Mouse (Mus musculus): Measurements from ENCODE around the gene Pdzph1.

Pdzph1 gene

DNA sequence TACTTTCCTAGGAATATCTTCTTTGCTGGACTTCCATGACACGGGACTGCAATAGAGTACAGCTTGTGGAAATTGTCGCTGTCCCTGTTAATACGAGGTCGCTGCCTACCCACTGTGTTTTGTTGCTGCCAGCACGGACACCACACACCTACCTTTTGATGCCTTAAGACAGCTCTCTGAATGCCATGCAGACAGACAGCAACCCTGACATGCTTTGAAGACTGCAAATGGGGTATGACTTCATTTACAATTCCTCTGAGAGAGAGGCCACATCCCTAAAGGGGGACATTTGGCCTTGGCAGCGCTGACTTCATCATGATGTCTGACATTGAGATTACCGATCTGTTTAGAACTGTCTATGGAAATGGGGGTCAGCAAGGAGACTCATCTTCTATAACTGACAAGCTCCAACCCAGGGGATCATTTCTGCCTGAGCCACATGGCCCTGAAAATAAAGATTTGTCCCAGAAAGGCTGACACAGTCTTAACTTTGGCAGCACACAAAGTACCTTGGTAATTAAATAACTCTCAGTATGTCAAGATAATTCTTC is 67.8 kb downstream of the Pdzph1 start:
- no peak for DNase-seq (ENCODE audit: low read depth in 2 of 2, low spot score in 2 of 2)

DNA sequence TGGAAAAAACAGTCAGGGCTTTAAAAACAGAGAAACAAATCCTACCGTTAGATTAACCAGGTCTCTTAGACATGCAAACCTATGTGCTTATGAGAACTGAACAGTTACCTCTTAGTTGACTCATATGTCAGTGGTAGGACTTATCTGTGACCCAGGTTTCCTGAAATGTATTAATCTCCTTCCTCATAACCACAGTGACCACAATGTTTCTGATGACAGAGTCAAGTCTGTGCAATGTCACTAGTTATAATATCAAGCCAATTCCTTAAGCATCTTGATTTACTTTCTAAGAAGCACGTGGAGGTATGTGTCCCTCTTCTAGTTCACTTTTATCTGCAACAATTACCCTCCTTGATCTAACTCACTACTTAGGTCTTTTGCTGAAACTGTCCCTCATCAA is 68.4 kb downstream of the Pdzph1 start:
- no peak for DNase-seq (ENCODE audit: low read depth in 2 of 2, low spot score in 2 of 2)

DNA sequence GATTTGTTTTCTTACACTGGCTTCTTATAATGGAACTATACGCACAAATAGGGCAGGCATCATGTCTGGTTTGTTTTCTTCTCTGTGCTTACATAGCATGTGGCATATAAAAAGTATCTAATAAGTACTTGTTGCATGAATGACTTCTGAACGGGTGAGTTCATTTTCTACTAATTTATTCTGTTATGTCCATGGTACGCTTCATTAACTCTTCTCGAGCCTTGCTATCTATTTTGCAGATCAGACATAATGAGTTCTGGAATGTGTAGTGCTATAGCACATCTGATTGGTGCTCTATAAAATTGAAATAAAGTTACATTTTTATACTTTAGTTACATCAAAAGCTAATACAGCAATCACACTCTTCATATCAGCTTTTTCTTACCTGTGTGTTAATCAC is 71.2 kb downstream of the Pdzph1 start:
- no peak for DNase-seq (ENCODE audit: low read depth in 2 of 2, low spot score in 2 of 2)

DNA sequence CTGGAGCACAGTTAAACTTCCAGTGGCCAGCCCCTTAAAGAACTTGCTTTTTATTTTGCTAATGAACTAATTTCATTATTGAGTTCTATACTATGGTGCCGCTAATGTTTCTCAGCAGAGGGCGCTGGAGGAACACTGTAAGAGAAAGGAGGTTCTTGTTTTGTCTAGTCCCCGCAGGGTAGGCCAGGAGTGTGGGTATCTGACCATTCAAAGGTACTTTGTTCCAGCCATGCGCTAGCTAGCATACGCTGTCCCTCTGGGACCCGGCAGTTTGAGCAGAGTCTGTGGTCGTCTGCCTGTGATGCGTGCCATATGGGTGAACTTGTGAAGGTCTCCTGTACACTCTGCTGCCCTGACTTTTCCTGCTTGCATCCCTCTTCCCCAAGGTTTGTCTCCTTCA is 72.1 kb downstream of the Pdzph1 start:
- no peak for DNase-seq (ENCODE audit: low read depth in 2 of 2, low spot score in 2 of 2)

DNA sequence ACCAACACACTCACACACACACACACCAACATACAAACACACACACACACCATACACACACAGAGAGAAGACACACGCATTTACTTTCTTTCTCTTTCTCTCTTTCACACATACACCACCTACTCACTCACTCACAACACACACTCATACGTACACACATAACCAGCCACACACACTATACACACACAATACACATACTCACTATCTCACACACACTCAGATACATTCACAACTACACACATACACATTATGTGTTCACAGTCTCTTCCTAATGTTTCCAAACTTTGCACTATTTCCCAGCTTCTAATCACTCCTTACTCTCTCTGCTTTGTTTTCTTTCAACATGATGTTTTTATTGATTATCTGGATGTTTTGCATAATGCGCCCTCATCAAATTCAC is 72.6 kb downstream of the Pdzph1 start:
- no peak for DNase-seq (ENCODE audit: low read depth in 2 of 2, low spot score in 2 of 2)

DNA sequence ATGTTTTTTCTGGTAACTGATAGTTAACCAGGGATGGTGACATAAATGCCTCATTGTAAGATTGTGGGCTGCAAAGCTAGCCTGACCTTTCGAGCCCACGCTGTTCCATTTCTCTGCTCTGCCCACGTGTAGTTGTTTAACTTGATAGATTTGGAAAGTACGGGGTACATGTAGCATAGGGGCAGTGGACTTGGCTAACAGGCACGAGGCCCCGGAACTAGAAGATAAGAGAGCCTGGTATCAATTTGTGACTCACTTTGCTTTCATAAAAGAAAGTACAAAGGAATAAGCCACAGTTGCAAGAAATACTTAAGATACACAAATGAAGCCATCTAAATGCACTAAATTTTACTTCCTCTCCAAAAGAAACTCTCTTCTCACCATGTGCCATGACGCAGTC is 79.6 kb downstream of the Pdzph1 start:
- DNase-seq (ENCODE audit: low read depth in 2 of 2, low spot score in 2 of 2) = no peak

DNA sequence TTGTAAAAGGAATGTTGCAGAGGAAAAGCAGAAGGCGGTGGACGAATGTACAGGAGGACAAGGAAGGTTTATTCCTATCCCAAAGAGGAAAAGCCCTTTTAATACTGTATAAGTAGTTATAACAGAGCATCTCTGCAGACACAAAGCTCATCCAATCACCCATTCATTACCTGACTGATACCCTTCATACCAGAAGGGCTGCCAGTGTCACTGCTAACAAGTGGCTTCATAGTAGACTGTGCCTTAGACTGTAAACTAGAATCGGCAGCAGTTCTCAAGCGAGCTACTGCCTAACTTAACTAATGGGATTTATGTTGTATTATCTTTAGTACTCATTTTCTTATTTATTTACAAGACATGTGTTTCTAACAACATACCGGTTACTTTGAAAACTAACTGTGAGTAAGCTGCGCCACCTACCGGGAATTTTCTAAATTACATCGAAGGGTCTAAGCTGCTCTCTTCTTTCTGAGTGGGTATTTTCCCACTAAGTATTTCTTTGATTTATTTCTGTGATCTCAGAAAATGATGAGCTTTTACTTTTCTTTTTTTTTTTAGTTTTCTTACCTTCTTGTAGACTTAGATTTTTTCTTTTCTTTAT is 82.0 kb downstream of the Pdzph1 start:
- no peak for DNase-seq (ENCODE audit: low read depth in 2 of 2, low spot score in 2 of 2)

DNA sequence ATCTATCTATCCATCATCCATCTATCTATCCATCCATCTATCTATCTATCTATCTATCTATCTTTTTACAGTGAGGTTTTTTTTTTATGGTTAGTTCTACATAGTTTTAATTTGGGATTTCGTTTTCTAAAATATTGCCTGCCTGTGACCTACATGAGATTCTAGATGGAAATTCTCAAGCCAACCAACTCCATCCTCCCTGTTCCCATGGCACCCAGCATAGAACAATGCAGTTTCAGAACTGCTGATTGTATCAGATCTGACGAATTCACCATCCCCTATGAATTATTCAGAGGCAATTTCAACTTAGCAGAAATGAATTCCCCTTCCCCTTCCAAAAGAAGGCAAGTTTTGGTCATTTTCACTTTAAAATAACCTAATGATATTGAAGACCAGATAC is 85.2 kb downstream of the Pdzph1 start:
- no peak for DNase-seq (ENCODE audit: low read depth in 2 of 2, low spot score in 2 of 2)

DNA sequence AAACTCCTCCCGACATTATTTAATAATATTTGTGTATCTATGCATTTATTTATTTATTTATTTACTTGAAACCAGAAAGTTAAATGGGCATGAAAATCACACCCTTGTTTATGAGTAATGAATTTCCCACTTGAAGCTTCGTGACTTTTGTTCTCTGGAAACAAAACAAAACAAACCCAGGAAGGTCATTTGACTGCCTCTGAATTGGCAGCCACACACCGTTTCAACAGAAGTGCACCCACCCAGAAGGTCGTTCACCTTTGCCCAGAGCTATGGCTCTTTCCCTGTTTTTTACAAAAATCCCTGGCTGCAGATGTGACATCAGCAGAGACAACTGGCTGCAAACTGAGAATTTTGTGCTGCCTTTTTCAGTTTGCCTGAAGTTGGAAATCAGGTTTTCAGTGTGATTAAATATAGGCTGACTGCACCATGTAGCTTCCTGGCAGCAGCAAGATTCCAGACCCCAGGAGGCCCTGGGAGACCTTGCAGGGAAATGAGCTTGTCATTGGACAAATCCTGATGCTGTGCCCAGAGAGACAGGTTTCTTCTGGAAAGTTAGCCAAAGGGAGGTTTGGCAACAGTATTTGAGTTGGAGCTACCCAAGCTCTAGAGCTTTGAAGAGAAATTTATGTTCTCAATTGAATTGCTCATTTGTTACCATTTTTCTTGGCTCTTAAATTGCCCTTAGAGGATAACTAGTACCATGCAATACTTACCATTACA is 99.5 kb downstream of the Pdzph1 start:
- no peak for DNase-seq (ENCODE audit: low read depth in 2 of 2, low spot score in 2 of 2)

DNA sequence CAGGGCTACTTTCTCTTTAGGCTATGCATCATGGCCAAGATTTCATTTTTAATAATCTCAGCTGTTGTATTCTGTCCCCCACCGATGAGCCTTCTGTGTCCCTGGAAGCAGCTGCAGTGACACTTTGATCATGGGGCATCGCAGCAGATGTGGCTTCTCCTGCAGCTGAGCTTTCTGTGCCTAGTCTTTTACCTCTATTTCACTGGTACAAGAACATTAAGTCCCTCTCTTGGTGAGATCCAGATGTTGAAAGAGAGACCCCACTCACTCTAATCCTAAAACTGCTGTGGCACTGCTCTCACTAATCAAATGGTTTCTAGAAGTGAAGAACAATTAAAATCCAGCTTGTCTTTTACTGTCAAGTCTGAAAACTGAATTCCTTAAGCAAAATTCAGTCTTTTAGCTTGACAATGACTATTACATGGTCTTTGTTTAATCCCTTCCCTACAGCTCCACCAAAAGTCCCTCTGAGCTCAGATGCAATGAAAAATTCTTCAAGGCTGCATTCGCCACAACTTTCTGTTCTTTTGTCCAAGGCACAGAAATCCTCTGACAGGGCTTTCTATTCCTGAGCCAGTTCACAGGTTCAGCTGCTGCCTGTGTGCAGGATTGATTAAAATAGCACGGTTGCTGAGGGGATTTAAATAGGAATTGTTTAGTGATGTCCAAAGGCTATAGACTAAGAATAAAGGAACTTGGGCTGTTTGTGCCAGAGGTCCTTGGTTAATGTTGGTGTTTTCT is 101.1 kb downstream of the Pdzph1 start:
- no peak for DNase-seq (ENCODE audit: low read depth in 2 of 2, low spot score in 2 of 2)

DNA sequence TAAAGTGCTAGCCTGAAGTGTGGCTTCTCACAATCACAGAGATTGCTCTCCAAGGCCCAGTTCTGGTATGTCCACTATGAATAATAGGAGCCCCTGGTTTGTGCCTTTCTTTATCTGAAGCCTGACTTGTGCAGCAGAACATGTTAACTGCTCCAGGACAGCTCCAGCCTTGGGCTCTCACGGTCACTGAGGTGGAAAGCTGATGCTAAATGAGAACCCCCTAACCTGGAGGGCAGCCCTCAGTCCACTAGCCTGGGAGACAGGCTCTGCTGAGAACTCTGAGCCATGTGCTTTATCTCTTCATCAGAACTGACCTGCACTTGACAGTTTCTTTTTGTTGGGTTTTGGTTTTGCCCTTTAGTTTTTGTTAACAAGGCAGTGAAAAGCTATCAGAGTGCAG is 106.8 kb downstream of the Pdzph1 start:
- DNase-seq (ENCODE audit: low read depth in 2 of 2, low spot score in 2 of 2) = no peak

DNA sequence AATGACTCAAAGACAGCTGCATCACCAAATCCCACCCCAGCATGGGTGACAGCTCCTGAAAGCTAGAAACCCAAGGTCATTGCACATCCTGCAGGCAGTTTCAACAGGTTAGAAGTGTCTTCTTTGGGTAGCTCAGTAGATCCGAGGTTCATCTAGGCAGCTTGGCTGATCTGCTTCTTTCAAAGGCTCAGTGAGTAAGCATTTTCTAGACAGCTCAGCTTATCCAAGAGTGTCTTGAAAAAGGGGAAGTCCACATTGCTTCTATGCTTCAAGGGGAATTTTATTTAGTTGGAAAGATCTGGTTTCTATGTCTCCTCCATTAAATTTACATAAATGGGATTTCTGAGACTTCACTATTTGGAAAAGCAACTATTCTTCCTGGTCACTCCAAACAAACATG is 117.8 kb downstream of the Pdzph1 start:
- DNase-seq (ENCODE audit: low read depth in 2 of 2, low spot score in 2 of 2) = no peak

DNA sequence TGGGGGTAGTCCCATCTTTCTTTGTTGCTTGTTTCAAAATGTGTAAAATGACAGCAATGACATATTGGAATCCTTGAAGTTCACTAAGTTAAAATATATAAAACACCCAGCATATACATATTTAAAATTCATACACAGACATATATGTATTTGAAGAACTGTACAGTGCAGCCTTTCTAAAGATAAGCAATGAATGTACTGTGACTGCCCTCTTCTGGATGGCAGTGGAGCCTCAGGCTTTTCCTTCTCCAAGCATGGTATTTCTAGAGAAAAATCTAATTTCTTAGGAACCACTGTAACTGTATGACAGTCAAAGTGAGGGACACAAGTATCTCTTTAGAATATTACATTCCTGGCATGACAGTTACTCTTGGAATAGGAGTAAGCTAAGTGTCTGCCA is 120.4 kb downstream of the Pdzph1 start:
- DNase-seq (ENCODE audit: low read depth in 2 of 2, low spot score in 2 of 2) = no peak
